Mouse (Mus musculus) retina, postnatal 7 days (tissue): ENCODE results near the gene Jpt2.
"Not testable (repeated sequence)": the region's sequence is repeated elsewhere in the genome, so short reads cannot be mapped to it uniquely, and the experiment has no call there.

Experiments
- DNase-seq: peaks from one replicate; pipeline ENCODE4 v3.0.0-alpha.2; 2012; ENCODE audit warnings: low read depth, low spot score

Gene Jpt2

DNA sequence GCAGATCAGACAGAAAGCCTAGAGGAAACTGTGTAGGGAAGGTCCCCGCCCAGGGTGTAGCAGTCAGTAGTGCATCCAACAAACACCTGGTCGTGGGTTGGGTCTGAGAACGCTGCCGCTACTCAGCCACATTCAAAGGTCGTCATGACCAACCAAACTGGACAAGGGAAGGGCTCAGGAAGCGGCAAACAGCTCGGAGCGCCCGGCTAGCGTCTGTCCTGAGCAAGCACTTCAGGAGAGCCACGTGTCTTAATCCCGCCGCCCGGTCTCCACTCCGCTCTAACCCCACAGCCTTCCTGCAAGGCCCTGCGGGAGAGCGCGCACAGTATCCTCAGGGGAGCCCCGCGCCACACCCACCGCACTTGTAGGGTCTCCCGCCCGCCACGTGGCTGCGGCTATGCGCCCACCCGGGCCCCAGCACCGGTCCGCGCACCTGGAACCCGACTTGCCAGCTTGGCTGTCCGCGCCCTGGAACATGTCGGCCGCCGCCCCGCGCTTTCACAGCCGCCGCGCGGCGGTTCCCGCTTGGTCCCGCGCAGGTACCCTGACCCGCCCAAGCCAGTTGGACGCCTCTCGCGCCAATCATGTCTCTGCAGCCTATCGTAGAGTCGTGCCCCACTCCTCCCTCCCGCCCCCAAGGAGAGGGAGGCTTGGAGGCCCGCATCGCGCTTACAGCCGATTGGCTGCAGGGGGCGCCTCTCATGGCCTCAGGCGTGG is at the start of gene Jpt2:
Gene Jpt2, minus strand, starts transcription at position 555 of the 717 bp plus-strand sequence.
- DNase-seq = peak; percentile 97

DNA sequence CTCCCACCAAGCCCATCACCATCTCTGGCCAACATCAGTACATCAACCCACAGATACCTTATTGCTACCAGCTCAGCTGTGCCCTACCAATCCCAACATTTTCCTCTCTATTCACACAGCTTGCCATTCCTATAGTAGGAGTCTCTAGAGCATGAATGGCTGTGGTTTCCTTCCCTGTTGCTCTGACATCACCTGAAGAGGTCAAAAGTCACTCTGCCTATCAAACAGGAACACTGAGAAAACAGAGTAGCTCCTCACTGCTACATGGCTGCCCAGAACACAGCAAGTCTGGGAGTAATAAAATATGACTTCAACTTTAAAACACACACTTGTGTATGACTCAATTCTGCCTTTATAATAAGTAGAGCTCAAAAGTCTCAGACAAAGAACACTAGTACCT is 47.0 kb upstream of the Jpt2 start:
- no peak for DNase-seq

DNA sequence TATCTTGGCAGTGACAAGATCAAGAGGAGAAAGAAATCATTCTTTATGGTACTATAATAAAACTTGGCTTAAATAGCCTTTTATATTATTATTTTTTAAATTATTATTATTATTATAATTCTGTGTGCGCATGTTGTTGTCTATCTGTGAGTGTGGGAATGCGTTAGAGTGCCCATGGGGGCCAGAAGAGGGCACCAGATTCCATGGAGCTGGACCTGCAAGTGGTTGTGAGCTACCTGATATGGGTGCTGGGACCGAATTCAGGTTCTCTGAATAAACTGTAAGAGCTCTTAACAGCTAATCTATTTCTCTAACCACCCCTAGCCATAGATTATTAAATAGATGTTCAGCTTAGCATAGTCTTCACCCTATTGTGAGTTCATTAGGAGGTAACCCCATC is 44.6 kb upstream of the Jpt2 start:
- no peak for DNase-seq

DNA sequence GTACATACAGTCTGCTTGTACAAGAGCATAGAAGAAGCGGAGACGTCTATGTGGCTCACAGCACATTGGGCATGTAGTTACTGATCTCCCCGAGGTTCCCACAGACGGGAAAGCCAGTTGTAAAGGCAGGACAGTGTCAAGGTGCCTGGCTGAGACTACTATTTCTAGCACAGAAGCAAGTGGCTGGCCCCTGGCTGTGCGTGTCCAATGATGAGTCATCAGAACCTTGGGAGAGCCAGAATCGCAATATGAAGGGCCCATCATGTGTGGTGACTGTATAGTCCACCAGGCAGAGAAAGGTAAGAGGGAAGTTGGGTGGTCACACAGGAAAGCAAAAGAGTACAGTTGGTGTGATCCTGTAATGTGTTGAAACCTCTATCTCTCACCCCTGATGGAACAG is 34.2 kb upstream of the Jpt2 start:
- no peak for DNase-seq

DNA sequence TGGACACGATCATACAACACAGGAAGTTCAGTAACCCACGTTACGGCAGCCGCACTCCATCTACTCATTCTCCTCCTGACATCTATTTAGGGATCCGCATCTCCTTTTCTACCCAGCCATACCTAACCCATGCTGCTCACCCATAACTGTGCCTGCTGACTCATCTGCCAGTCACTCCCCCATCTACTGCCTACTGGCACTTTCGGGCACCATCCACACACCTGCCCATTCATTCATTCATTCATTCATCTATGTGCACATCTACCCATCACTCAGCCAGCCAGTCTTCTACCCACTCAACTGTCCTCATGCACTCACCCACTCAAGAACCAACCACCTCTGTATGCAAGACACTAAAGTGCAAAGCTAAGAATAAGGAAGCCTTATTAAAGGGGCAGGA is 26.7 kb upstream of the Jpt2 start:
- DNase-seq = no peak

DNA sequence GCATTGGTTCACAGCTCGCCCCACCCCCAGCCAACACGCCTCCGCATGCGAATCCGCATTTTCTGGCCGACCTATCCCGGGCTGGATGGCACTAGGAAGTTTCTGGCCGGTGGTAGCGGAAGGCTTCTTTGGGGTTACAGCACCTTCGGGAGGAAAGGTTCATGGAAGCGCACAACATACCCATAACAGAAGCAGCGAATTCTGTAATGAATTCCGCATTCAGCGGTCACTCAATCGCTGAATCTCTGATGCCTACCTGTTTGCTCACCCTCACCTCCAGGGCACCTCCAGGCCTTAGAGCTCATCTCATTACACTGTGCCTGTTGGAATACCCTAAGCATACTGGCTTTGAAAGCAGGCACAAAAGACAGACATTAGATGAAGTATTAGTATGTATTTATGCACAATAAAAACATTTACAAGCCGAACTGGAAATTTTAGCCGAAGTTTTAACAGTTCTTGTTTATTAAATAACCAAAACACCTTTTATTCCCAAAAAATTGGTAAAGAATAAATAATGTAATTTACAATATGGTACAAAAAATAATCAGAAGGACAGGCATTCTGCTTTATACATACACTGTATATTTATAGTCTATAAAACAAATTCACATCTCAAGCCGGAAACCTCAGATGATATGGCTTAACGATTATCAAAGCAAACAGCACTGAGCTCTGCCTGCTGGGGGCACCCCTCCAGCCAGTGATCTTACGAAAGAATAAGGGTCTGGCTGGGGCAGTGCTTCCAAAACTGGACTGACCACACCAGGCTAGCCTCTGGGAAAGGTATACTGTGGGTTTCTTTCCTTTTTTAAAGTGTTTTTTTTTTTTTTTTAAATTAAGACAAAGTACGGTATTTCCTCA is 595 bp upstream of the Jpt2 start:
- no peak for DNase-seq

DNA sequence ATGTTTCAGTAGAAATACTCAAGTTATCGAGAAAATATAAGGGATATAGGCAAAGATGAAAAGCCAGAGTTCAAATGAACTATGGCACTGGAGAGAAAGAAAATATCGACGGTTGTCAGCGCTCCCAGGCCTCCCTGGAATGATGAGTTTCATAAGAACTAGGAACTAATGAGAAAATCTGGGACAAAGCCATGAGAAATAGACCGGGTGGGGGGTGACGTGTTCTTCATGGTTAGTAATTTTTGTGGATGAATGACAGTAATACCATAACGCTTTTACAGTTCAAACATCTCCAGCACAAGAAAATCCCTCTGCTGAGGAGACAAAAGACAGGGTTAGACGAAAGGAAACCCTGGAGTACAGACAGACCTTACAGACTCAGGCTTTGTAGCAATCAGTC is 1.1 kb downstream of the Jpt2 start:
- DNase-seq = no peak

DNA sequence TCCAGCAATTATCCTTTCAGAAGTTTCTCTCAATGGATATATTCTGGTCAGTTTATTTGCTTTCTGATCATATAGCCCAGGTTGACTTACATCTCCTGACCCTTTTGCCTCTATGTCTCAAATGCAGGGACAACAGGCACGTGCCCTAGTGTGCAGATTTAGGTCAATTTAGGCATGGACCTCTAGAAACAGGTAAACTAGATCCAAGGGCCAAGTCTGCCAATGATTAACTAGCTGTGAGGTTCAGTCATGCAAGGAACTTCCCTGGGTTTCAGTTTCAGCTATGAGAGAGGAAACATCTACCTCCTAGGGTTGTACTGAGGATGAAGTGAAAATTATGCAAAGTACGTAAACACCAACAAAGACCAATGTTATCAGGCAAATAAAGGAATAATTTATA is 7.2 kb downstream of the Jpt2 start:
- DNase-seq = no peak

DNA sequence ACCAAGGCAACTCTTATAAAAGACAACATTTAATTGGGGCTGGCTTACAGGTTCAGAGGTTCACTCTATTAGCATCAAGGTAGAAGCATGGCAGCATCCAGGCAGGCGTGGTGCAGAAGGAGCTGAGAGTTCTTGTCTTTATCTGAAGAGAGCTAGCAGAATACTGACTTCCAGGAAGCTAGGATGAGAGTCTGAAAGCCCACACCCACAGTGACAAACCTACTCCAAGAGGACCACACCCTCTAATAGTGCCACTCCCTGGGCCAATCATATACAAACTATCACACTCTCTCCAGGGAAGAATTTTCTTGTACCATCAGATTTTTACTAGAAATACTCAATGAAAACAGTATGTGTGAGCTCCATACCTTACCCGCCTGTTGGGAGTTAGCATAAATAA is 9.8 kb downstream of the Jpt2 start:
- no peak for DNase-seq

DNA sequence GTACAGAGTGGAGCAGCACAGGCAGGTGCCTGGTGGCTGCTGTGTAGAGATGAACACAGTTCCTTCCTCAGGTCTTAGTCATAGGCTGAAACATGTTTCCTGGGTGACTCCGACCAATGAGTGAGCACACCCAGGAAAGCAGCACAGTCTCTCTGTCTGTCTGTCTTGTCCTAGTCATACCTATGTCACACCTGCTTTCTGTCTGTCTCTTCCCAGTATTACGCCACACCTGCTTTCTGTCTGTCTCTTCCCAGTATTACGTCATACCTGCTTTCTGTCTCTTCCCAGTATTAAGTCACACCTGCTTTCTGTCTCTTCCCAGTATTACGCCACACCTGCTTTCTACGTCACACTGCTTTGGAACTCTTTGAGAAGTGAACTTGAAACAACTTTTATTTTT is 12.3 kb downstream of the Jpt2 start:
- DNase-seq = no peak

DNA sequence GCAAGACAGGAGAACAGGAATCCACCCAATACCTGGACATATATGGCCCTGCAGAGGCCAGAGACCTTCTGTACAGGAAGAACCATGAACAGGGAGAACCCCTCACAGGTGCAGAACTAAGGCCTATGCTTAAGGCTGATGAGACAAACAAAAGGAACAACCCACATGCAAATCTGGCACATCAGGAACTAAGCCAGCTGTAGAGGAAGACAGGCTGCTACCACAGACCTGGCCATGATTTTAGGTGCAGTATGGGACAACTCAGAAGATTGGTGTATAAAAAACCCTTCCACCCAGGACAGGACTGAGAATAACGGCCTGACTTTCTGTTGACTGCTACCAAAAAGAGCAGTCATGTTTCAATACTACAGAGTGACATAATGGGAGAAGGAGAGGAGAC is 16.9 kb downstream of the Jpt2 start:
- DNase-seq = not testable (repeated sequence)

DNA sequence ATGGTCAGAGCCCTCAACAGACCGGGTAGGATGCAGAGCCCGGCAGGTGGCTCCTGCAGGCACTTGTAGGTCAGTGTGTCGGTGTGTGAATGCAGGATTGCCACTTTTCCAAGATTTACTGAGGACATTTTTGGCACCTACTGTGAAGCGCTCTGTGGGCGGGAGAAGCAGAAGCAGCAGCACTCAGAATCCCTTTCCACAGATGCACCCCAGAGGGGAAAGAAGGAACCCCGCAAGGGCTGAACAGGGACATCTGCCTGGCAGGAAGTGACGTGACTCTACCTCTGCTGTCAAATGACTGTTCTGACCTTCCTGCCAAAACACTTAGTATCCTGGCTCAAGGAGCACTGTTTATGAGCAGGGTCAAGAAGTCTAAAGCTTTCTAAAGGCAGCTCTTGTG is 17.5 kb downstream of the Jpt2 start:
- DNase-seq = no peak

DNA sequence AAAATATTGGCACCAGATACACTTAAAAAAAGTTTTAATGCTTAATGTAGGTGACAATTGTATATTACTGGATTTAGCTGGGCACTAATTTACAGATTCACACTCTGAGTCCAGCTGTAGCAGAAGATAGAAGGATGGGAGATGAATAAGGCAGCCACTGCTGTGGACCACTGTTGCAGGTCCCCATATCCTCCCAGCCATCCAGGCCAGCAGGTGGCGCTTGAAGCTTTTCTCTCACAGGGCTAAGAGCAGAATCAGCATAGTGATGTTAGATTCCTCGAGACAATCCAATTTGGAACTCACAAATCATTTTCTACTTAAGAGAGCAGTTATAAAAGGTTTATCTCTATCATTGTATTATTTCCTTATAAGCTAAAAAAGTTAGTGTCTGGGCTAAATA is 18.0 kb downstream of the Jpt2 start:
- DNase-seq = not testable (repeated sequence)

DNA sequence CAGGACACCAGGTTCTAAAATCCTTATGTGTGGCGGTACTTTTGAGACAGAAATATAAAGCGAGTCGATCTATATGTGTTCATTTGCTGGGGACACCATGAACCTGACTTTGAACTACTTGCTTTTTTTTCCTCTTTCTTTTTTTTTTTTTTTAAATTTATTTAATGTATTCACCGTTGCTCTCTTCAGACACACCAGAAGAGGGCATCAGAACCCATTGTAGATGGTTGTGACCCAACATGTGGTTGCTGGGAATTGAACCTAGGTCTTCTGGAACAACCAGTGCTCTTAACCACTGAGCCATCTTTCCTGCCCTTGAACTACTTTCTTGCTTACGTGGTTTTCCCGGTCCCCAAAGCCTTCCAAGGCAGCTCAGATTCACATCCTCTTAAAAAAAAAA is 23.2 kb downstream of the Jpt2 start:
- no peak for DNase-seq

DNA sequence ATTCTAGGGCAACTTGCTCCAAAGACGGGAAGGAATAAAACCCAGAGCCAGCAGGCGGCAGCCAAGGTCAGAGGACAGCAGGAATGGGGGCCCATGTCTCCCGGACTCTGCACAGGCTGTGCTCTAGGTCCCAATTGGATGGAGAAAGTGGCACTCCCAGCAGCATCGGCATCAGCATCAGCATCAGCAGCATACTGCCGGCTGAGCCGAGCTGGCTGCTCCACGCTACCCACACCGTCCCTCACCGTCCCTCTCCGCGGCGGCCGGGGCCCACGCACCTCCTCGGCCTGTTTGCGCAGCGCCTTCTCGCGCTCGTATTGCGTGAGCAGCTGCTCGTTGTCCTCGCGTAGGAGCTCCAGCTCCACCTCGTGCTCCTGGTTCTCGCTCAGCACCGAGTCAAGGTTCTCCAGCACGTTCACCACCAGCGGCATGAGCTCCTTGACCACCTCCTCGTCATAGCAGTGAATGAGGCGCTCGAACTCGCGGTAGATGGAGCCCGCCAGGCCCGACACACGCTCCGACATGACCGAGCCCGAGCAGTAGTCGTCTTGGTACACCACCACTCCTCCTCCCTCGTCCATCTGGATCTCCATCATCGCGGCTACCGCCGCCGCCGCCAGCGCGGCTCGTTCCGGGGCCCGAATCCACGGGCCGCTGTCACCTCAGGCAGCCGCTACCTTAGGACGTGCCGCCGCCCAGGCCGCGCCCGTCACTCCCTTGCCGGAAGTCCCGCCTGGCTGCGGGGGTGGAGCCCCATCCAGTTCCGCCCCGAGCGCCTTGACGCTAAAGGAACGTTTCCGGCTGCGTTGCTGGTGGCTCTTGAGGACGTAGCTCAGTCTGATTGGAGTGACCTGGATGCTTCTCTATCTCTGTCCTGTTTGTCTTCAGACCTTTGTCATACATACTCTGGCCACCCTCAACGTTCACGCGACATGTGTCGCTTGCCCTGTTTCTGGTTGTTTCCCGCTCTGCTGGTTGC is 23.9 kb downstream of the Jpt2 start, which contains the start of gene Mapk8ip3:
Gene Mapk8ip3, minus strand, starts transcription at position 719 of the 979 bp plus-strand sequence.
- DNase-seq = peak; percentile 87

DNA sequence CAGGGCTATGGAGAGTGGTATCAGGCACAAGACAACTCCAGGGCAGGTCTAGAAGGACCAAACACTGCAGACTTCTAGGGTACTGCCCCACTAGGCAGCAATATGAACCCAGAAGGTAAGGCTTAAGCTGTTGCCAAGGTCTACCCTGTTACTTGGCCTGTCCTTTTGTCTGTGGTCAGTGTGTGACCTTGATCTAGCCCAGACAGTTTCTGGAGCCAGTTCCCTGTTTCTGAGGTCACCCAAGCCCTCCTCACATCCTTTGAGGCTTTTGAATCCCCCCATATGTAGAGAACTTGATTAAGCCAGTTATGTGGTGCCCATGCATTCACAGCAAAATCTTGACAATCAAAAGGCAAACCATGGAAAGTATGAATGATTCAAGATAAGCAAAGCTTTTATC is 24.8 kb downstream of the Jpt2 start:
- DNase-seq = no peak

DNA sequence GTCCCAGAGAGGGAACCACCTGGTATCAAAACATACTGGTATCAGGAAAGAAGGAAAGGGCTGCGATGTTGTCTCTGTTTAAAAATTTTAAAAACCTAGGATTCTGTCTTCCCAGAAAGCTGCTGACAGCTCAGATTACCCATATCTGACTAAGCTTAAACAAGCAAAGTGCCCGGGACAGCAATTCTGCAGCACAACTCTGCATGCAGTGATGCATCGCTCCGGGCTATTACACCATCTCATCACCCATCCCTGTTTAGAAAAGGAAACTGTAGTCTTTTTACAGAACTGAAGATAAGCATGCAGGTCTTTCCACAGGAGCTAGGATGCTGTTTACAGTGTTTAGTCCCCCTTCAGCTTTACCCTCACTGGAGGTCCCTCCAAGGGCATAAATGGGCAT is 25.6 kb downstream of the Jpt2 start:
- DNase-seq = no peak

DNA sequence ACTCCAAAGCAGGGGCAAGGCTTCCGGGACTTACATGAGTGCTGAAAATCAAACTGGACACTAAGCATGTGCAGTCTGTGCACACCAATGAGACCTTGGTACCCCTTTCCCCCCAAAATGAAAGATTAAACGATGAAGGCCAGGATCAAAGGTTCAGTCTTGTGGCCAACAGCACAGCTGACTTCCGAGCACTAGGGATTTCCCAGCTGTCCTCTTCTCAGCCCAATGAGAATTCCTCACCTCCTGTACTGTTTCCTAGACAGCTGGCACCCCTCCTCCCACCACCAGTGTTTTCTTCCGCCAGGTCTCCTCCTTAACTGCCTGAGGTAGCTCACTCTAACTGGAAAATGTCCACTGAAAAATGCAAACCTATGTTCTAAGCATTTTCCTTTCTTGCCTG is 27.3 kb downstream of the Jpt2 start:
- DNase-seq = no peak

DNA sequence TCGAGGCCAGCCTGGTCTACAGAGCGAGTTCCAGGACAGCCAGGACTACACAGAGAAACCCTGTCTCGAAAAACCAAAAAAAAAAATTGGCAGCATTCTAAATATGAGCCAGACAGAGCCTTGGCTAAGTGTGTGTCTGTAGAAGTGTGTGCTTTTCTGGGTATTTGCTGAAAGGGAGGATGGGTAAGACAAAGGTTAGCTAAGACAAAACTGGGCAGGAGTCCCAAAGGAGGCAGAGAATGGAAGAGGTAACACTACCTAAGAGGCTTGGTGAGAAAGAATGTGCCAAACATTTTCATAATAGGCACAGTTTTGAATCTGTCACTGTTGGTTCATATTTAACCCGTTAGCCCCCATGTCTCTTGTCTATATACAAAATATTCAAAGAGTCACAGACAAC is 28.1 kb downstream of the Jpt2 start:
- DNase-seq = no peak

DNA sequence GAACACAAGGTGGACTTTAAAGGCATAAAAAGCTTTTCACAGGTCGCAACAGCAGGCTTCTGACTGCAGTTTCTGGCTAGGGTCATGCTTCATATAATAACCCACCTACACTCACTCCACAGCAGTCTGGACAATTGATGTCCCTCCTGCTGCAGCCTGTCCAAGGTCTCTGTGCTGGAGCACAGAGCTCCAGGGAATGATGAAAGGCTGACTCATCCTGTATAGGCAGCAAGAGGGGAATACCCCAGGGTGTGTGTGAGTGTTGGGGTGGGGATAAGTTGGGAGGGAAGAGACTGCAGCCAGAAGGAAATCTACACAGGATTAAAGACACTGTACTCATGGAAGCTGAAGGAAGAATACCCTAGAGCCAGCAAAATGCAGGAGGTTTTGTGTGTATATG is 31.0 kb downstream of the Jpt2 start:
- no peak for DNase-seq

DNA sequence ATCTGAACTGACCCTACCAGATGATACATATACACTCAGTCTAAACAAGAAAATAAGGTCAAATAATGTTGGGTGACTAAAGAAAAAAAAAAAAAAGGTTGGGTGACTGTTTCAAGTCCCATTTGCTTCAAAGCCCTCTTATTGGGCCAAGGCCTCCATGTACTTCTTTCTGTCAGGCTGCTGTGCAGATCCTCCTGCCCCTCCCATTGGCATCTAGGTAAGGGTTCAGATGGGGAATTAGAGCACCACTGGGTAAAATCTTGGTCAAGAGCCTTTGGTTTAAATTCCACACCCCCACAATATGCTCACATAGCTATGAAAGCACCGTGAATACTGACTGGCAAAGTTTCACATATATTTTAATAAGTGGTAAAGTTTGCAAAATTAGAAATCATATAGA is 37.2 kb downstream of the Jpt2 start:
- no peak for DNase-seq

DNA sequence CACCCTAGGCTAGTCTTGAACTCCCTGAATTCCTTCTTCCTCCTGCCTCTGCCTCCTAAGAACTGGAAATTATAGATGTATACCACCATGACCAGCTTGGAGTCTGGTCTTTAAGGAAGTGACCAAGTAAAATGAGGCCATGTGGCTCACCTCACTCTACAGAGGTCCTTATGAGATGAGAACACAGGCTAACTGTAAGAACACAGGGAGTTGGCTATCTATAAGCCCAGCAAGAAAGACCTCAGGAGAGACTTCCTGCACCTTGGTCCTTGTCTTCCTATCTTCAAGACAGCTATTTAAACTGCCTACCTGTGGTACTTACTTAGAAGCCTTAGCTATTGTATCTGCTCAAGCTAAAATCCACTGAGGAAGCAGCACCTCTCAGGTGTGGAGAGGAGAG is 46.5 kb downstream of the Jpt2 start:
- DNase-seq = no peak
